Mouse (Mus musculus): Measurements from ENCODE around the gene Gm42906.

DNA sequence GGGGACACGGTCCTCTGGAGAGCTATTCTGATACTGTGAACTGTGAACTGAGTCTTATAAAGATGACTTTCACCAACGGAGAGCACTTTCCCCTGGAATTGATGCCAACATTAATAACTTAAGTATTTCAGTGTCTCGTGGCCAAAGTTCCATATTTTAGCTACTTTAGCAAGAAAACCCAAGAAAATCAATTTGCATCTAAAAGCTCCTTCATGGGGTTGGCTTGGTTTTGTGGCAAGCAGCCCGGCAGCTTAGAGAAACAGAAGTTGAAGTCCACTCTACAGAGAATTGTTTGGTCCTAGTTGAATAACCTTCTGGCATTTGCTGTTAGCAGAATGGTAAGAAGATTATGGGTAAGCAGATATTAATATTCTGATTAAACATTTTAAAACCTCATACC lies 196.6 kb downstream of the Gm42906 start:
- TF ChIP-seq CTCF (IDR thresholded peaks at IDR 0.05; ENCODE audit: low read depth), result no peak
- no peak for TF ChIP-seq EP300 (IDR thresholded peaks at IDR 0.05; ENCODE audit: low read depth)
